Mouse (Mus musculus) limb, embryonic 12.5 days (tissue): ENCODE data around the gene Poc5. TPM values are rescaled to one million over a fixed set of nuclear protein-coding genes. Genes with fewer than 3 reads are reported as not detected.

Experiments used
- ATAC-seq: fragments of 200-750 bp; cut with Nextera tagmentation; 2 replicates; pipeline ENCODE4 v1.8.0; 2017; ENCODE audit warnings: low read depth, moderate TSS enrichment; ENCODE audit not compliant: insufficient number of reproducible peaks, insufficient read depth, low FRiP score, low TSS enrichment
- H3K27ac ChIP-seq: fragments of 300-500 bp; sonication (generic); 2 replicates; pipeline ENCODE4 v1.5.1; 2016; ENCODE audit warnings: mild to moderate bottlenecking, moderate library complexity
- H3K27me3 ChIP-seq: fragments of 300-500 bp; sonication (generic); 2 replicates; pipeline ENCODE4 v1.6.1; 2016; ENCODE audit warnings: mild to moderate bottlenecking, moderate library complexity
- H3K36me3 ChIP-seq: fragments of 300-500 bp; sonication (generic); 2 replicates; pipeline ENCODE4 v1.6.1; 2016; ENCODE audit warnings: mild to moderate bottlenecking, moderate library complexity
- H3K4me1 ChIP-seq: fragments of 300-500 bp; sonication (generic); replicated peaks from 2 replicates; pipeline ENCODE4 v1.6.1; 2016
- H3K4me2 ChIP-seq: fragments of 300-500 bp; sonication (generic); 2 replicates; pipeline ENCODE4 v1.6.1; 2016; ENCODE audit warnings: mild to moderate bottlenecking, moderate library complexity
- H3K4me3 ChIP-seq: fragments of 300-500 bp; sonication (generic); replicated peaks from 2 replicates; pipeline ENCODE4 v1.5.1; 2016; ENCODE audit warnings: mild to moderate bottlenecking
- H3K9ac ChIP-seq: fragments of 300-500 bp; sonication (generic); replicated peaks from 2 replicates; pipeline ENCODE4 v1.6.1; 2016; ENCODE audit warnings: mild to moderate bottlenecking, moderate library complexity
- H3K9me3 ChIP-seq: fragments of 300-500 bp; sonication (generic); 2 replicates; pipeline ENCODE4 v1.6.1; 2016; ENCODE audit warnings: mild to moderate bottlenecking, moderate library complexity
- WGBS: fragments of 180-500 bp; shearing (Covaris S2); methylation state at CpG from one replicate; pipeline ENCODE4 v1.1.7; 2016; 5-methylcytosine and 5-hydroxymethylcytosine counted together
- polyA plus RNA-seq: library from polyadenylated mRNA; unstranded; fragments of >200 nt; fragmentation: Nextera tagmentation; extraction: Ambion mirVana; gene quantifications from 2 replicates; pipeline ENCODE4 v1.2.1, GENCODE M21; 2016

The Poc5 gene
- 21.9 and 23.6 TPM in 2 replicates for polyA plus RNA-seq

GRCm38 (mm10) chr13:96388042-96388888, at the start of gene Poc5:
Gene Poc5 (plus strand): TSS chr13:96388294.
- Histone ChIP-seq H3K4me2 (peak within 1 kb of the TSS; percentile 64), H3K9me3 (no peaks in the 10 kb centered on the region), H3K36me3 (peaks cover 30% of the 10 kb centered on the region), H3K27me3 (no peaks in the 10 kb centered on the region), H3K4me3 (peak within 1 kb of the TSS; percentile 79), H3K4me1 (peaks cover 10% of the 10 kb centered on the region), H3K27ac (peak within 1 kb of the TSS; percentile 45), H3K9ac (peak within 1 kb of the TSS; percentile 78)
- peak; percentile 100 for ATAC-seq
- WGBS = under 1% methylated on average over 44 of the region's 44 CpGs

GRCm38 (mm10) chr13:96341461-96341860, 46.6 kb upstream of the Poc5 start:
- Histone ChIP-seq H3K27me3 (no peaks in the 10 kb centered on the region), H3K4me1 (no peaks in the 10 kb centered on the region), H3K9me3 (peaks cover 3% of the 10 kb centered on the region; the same call in 1 of the 2 replicates), H3K4me2 (no peak overlapping the region), H3K36me3 (no peaks in the 10 kb centered on the region), H3K9ac (no peak overlapping the region), H3K4me3 (no peak overlapping the region), H3K27ac (no peak overlapping the region)
- WGBS = 79% methylated on average over 3 of the region's 3 CpGs
- no peak for ATAC-seq

- H3K4me1 ChIP-seq = no peaks in the 10 kb centered on the region
- H3K36me3 ChIP-seq = no peaks in the 10 kb centered on the region
- no peaks in the 10 kb centered on the region for H3K27me3 ChIP-seq
- no peak overlapping the region for H3K9ac ChIP-seq
- no peak overlapping the region for H3K4me2 ChIP-seq
- H3K9me3 ChIP-seq = peaks cover 3% of the 10 kb centered on the region; the same call in 1 of the 2 replicates
- no peak overlapping the region for H3K4me3 ChIP-seq
- ATAC-seq = no peak
- 89% methylated on average over 6 of the region's 6 CpGs for WGBS
- no peak overlapping the region for H3K27ac ChIP-seq
These were observed 43.3 kb upstream of the Poc5 start for GRCm38 (mm10) chr13:96344778-96345177.

GRCm38 (mm10) chr13:96346581-96346980, 41.5 kb upstream of the Poc5 start:
- 29% methylated on average over 3 of the region's 3 CpGs for WGBS
- H3K9me3 ChIP-seq = peaks cover 3% of the 10 kb centered on the region; the same call in 1 of the 2 replicates
- no peak overlapping the region for H3K27ac ChIP-seq
- no peak overlapping the region for H3K9ac ChIP-seq
- ATAC-seq = no peak
- H3K27me3 ChIP-seq = no peaks in the 10 kb centered on the region
- no peak overlapping the region for H3K4me2 ChIP-seq
- H3K4me1 ChIP-seq = no peaks in the 10 kb centered on the region
- no peaks in the 10 kb centered on the region for H3K36me3 ChIP-seq
- no peak overlapping the region for H3K4me3 ChIP-seq

GRCm38 (mm10) chr13:96350207-96350606, 37.9 kb upstream of the Poc5 start:
- H3K9me3 ChIP-seq = no peaks in the 10 kb centered on the region
- H3K4me3 ChIP-seq = no peak overlapping the region
- 91% methylated on average over 6 of the region's 6 CpGs for WGBS
- ATAC-seq = no peak
- H3K36me3 ChIP-seq = no peaks in the 10 kb centered on the region
- no peak overlapping the region for H3K4me2 ChIP-seq
- H3K4me1 ChIP-seq = no peaks in the 10 kb centered on the region
- H3K27ac ChIP-seq = no peak overlapping the region
- no peaks in the 10 kb centered on the region for H3K27me3 ChIP-seq
- H3K9ac ChIP-seq = no peak overlapping the region

GRCm38 (mm10) chr13:96351264-96351663, 36.8 kb upstream of the Poc5 start:
- no peak for ATAC-seq
- Histone ChIP-seq H3K36me3 (no peaks in the 10 kb centered on the region), H3K4me3 (no peak overlapping the region), H3K9me3 (no peaks in the 10 kb centered on the region), H3K4me1 (no peaks in the 10 kb centered on the region), H3K4me2 (no peak overlapping the region), H3K9ac (no peak overlapping the region), H3K27me3 (no peaks in the 10 kb centered on the region), H3K27ac (no peak overlapping the region)
- WGBS = 89% methylated on average over 12 of the region's 12 CpGs

- H3K36me3 ChIP-seq = no peaks in the 10 kb centered on the region
- no peaks in the 10 kb centered on the region for H3K4me1 ChIP-seq
- no peaks in the 10 kb centered on the region for H3K9me3 ChIP-seq
- no peak overlapping the region for H3K27ac ChIP-seq
- no peak for ATAC-seq
- H3K27me3 ChIP-seq = no peaks in the 10 kb centered on the region
- no peak overlapping the region for H3K4me3 ChIP-seq
- WGBS = 5% methylated on average over 2 of the region's 2 CpGs
- no peak overlapping the region for H3K4me2 ChIP-seq
- H3K9ac ChIP-seq = no peak overlapping the region
These were observed 12.6 kb upstream of the Poc5 start for GRCm38 (mm10) chr13:96375519-96375918.

- Histone ChIP-seq H3K4me2 (no peak overlapping the region), H3K4me1 (no peaks in the 10 kb centered on the region), H3K36me3 (no peaks in the 10 kb centered on the region), H3K9me3 (no peaks in the 10 kb centered on the region), H3K27ac (no peak overlapping the region), H3K4me3 (no peak overlapping the region), H3K9ac (no peak overlapping the region), H3K27me3 (no peaks in the 10 kb centered on the region)
- ATAC-seq = no peak
- WGBS = 92% methylated on average over 18 of the region's 18 CpGs
These were observed 11.2 kb upstream of the Poc5 start for GRCm38 (mm10) chr13:96376871-96377270.

- H3K4me2 ChIP-seq = no peak overlapping the region
- no peaks in the 10 kb centered on the region for H3K27me3 ChIP-seq
- H3K9ac ChIP-seq = no peak overlapping the region
- no peak overlapping the region for H3K27ac ChIP-seq
- H3K4me3 ChIP-seq = no peak overlapping the region
- no peaks in the 10 kb centered on the region for H3K4me1 ChIP-seq
- no peaks in the 10 kb centered on the region for H3K9me3 ChIP-seq
- ATAC-seq = no peak
- no peaks in the 10 kb centered on the region for H3K36me3 ChIP-seq
- 61% methylated on average over 4 of the region's 4 CpGs for WGBS
These were observed 10.2 kb upstream of the Poc5 start for GRCm38 (mm10) chr13:96377883-96378282.

GRCm38 (mm10) chr13:96389301-96389700, 1.2 kb downstream of the Poc5 start:
- Histone ChIP-seq H3K9ac (peak overlapping the region; percentile 78), H3K4me3 (peak overlapping the region; percentile 79), H3K4me2 (peak overlapping the region; percentile 64), H3K36me3 (peaks cover 40% of the 10 kb centered on the region), H3K27me3 (no peaks in the 10 kb centered on the region), H3K27ac (no peak overlapping the region), H3K9me3 (no peaks in the 10 kb centered on the region), H3K4me1 (peaks cover 10% of the 10 kb centered on the region)
- 22% methylated on average over 2 of the region's 2 CpGs for WGBS
- no peak for ATAC-seq

- H3K4me3 ChIP-seq = no peak overlapping the region
- no peaks in the 10 kb centered on the region for H3K9me3 ChIP-seq
- H3K36me3 ChIP-seq = peaks cover 91% of the 10 kb centered on the region
- no peak for ATAC-seq
- no peak overlapping the region for H3K4me2 ChIP-seq
- WGBS = 90% methylated on average over 5 of the region's 5 CpGs
- no peak overlapping the region for H3K9ac ChIP-seq
- H3K27ac ChIP-seq = no peak overlapping the region
- H3K27me3 ChIP-seq = no peaks in the 10 kb centered on the region
- no peaks in the 10 kb centered on the region for H3K4me1 ChIP-seq
These were observed 13.2 kb downstream of the Poc5 start for GRCm38 (mm10) chr13:96401251-96401650.

GRCm38 (mm10) chr13:96405518-96405917, 17.4 kb downstream of the Poc5 start:
- ATAC-seq = no peak
- Histone ChIP-seq H3K9me3 (no peaks in the 10 kb centered on the region), H3K27ac (no peak overlapping the region), H3K27me3 (no peaks in the 10 kb centered on the region), H3K4me3 (no peak overlapping the region), H3K4me1 (no peaks in the 10 kb centered on the region), H3K9ac (no peak overlapping the region), H3K4me2 (no peak overlapping the region), H3K36me3 (peaks cover 78% of the 10 kb centered on the region)
- 97% methylated on average over 2 of the region's 2 CpGs for WGBS
